Mouse (Mus musculus) heart, embryonic 15.5 days (tissue): Measurements from ENCODE around the gene Tom1l2. TPM values are rescaled to one million over a fixed set of nuclear protein-coding genes. Genes with fewer than 3 reads are reported as not detected.

Source experiments
- ATAC-seq: fragments of 200-750 bp; cut with Nextera tagmentation; replicated peaks from 2 replicates; pipeline ENCODE4 v1.8.0; 2017; ENCODE audit warnings: low read depth, moderate TSS enrichment; ENCODE audit not compliant: insufficient number of reproducible peaks, insufficient read depth, low FRiP score
- H3K27ac ChIP-seq: fragments of 300-500 bp; sonication (generic); 2 replicates; pipeline ENCODE4 v1.5.1; 2015; ENCODE audit warnings: mild to moderate bottlenecking, inconsistent platforms
- H3K27me3 ChIP-seq: fragments of 300-500 bp; sonication (generic); 2 replicates; pipeline ENCODE4 v1.6.1; 2015; ENCODE audit warnings: inconsistent platforms
- H3K36me3 ChIP-seq: fragments of 300-500 bp; sonication (generic); 2 replicates; pipeline ENCODE4 v1.6.1; 2015; ENCODE audit warnings: mild to moderate bottlenecking, inconsistent platforms
- H3K4me1 ChIP-seq: fragments of 300-500 bp; sonication (generic); replicated peaks from 2 replicates; pipeline ENCODE4 v1.6.1; 2015; ENCODE audit warnings: inconsistent platforms
- H3K4me2 ChIP-seq: fragments of 300-500 bp; sonication (generic); 2 replicates; pipeline ENCODE4 v1.6.1; 2015; ENCODE audit warnings: inconsistent platforms, mild to moderate bottlenecking, moderate library complexity
- H3K4me3 ChIP-seq: fragments of 300-500 bp; sonication (generic); 2 replicates; pipeline ENCODE4 v1.5.1; 2015; ENCODE audit warnings: mild to moderate bottlenecking, inconsistent platforms
- H3K9ac ChIP-seq: fragments of 300-500 bp; sonication (generic); 2 replicates; pipeline ENCODE4 v1.6.1; 2015; ENCODE audit warnings: mild to moderate bottlenecking, inconsistent platforms
- H3K9me3 ChIP-seq: fragments of 300-500 bp; sonication (generic); replicated peaks from 2 replicates; pipeline ENCODE4 v1.6.1; 2016; ENCODE audit warnings: inconsistent platforms
- WGBS: fragments of 180-500 bp; shearing (Covaris S2); methylation state at CpG from one replicate; pipeline ENCODE4 v1.1.7; 2015; ENCODE audit warnings: mixed read lengths; 5-methylcytosine and 5-hydroxymethylcytosine counted together
- polyA plus RNA-seq: library from polyadenylated mRNA; unstranded; fragments of >200 nt; fragmentation: Nextera tagmentation; extraction: Ambion mirVana; gene quantifications from 2 replicates; pipeline ENCODE4 v1.2.1, GENCODE M21; 2015

Tom1l2 gene
- polyA plus RNA-seq, 1 experiment from 2014 or later, result 30.0 TPM

DNA sequence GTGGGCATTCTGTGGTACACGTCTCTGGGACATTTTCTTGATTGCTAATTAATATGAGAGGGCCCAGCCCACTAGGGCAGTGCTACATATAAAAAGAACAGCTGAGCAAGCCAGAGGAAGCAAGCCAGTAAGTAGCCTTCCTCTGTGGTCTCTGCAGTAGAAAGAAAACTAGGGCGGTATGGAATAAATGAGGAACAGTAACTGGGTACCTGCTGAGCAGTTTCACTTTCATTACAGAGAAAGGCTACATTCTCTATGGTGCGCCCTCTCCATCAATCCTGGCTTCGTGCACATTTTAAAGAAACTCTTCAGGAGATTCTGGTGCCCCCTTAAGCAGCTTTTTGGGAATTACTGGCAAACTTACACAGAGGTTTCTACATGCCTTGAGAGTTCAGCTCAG, 47.1 kb downstream of the Tom1l2 start:
- WGBS, result 67% methylated on average over 4 of the region's 4 CpGs
- ATAC-seq, result no peak
- no peaks in the 10 kb centered on the region for H3K36me3 ChIP-seq
- no peaks in the 10 kb centered on the region for H3K27me3 ChIP-seq
- no peak overlapping the region for H3K4me3 ChIP-seq
- no peak overlapping the region for H3K4me2 ChIP-seq
- peaks cover 48% of the 10 kb centered on the region for H3K4me1 ChIP-seq
- H3K9ac ChIP-seq, result no peak overlapping the region
- H3K27ac ChIP-seq, result no peak overlapping the region
- H3K9me3 ChIP-seq, result no peaks in the 10 kb centered on the region

DNA sequence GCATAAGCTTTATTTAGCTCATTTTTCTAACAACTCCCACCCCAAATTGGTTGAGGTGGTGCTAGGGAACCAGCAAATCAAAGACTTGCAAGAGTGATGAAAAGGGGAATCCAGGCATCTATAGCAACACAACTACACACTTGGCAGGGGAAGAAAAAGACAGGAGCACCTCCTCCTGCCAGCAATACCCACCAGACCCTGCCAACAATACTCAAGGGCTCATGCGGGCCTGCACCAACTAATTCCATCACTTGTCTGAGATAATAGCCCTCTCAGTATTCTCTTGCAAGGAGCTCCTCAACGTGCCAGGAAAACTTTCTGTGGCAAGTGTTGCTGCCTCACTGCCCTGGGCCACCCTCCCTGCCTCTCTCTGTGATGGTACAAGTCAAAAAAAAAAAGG, 49.2 kb downstream of the Tom1l2 start:
- no peak overlapping the region for H3K4me3 ChIP-seq
- no peaks in the 10 kb centered on the region for H3K9me3 ChIP-seq
- H3K27ac ChIP-seq, result no peak overlapping the region
- no peak for ATAC-seq
- H3K36me3 ChIP-seq, result no peaks in the 10 kb centered on the region
- no peaks in the 10 kb centered on the region for H3K27me3 ChIP-seq
- 39% methylated on average over 2 of the region's 2 CpGs for WGBS
- no peak overlapping the region for H3K9ac ChIP-seq
- H3K4me1 ChIP-seq, result peaks cover 43% of the 10 kb centered on the region
- no peak overlapping the region for H3K4me2 ChIP-seq

DNA sequence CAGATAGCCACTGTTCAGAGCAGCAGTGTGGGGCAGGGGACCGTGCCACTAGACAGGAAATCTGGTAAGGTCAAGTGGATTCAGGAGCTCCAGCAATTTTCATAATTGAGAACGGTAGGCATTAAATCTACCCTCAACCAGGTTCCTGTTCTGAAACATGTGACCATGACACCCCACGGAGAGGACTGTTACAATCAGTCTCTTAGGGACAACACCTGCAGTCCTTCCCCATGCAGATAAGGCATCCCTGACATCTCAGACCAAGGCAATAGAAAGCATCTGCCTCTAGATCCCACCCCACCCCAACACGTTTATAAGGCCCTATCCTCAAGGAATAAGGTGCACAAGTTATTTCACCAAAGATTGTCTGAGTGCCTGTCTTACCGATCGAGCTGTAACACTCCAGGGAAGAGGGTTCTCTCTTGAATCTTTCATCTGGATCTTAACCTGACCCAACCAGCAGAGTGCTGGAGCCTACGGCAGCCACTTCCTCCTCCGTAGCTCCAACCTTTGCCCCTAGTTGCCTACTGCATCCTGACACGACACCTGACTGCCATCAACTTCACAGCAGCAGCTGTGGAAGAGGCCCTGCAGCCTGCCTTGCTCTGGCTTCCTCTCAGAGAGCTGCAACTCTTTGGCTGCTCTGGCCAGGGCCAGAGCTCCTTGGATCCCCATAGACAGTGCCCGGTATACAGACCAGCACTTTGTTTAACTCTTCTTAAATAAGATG, 50.2 kb downstream of the Tom1l2 start:
- Histone ChIP-seq H3K4me3 (no peak overlapping the region), H3K4me2 (no peak overlapping the region), H3K9ac (no peak overlapping the region), H3K4me1 (peaks cover 34% of the 10 kb centered on the region), H3K27me3 (no peaks in the 10 kb centered on the region), H3K36me3 (no peaks in the 10 kb centered on the region), H3K27ac (peak overlapping the region; percentile 48), H3K9me3 (no peaks in the 10 kb centered on the region)
- 61% methylated on average over 10 of the region's 10 CpGs for WGBS
- no peak for ATAC-seq

DNA sequence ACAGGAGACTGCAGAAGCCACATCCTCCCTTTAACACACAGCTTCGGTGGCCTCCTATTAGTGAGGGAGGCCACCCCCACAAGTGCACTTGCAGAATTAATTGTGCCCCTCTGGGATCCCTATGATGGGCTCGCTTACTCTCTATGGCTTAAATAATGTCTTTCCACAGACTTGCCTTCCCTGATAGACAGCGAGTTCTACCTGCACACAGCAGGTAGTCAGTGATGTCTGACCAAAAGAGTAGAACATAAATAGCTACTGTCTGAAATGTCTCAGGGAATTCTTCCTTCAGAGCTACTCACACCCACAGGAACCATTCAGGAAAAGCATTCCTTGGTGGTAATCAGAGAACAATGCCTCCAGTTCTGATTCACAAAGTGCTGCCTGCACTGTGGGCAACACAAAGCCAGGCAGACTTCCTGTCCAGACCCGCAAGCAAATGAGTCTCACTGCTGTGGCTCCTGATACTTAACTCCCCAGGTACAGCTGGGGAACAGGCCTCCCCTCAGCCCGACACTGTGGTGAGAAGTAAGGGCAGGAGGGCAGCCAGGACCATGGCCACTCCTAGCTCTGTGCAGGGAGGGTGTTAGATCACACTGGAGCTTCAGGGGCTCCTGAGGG, 51.0 kb downstream of the Tom1l2 start:
- peak; percentile 43; the same call in 1 of the 2 replicates for ATAC-seq
- Histone ChIP-seq H3K9me3 (no peaks in the 10 kb centered on the region), H3K4me2 (no peak overlapping the region), H3K4me3 (no peak overlapping the region), H3K36me3 (no peaks in the 10 kb centered on the region), H3K4me1 (peaks cover 34% of the 10 kb centered on the region), H3K27ac (peak overlapping the region; percentile 48), H3K9ac (no peak overlapping the region), H3K27me3 (no peaks in the 10 kb centered on the region)
- 53% methylated on average over 5 of the region's 5 CpGs for WGBS

DNA sequence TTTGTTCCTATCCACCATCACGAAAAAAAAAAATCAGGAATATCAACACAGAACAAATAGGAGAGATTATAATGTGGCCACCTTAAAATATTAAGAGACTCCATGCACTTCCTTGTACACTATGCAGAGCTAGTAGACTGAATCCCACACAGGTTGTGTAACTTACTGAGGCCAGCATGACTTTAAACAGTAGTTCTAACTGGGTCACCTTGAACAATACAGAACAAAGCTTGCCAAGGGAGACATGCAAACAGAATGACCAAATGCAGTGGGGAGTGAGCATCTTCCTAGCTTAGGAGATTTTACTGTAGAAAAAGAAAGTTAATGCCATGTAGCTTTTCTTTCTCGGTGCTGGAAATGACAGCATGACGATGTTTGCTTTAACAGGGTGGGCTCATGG, 52.4 kb downstream of the Tom1l2 start:
- H3K36me3 ChIP-seq, result no peaks in the 10 kb centered on the region
- H3K4me2 ChIP-seq, result no peak overlapping the region
- 72% methylated on average over 3 of the region's 3 CpGs for WGBS
- H3K9ac ChIP-seq, result no peak overlapping the region
- no peak for ATAC-seq
- H3K27ac ChIP-seq, result peak overlapping the region; percentile 34
- no peak overlapping the region for H3K4me3 ChIP-seq
- peaks cover 31% of the 10 kb centered on the region for H3K4me1 ChIP-seq
- no peaks in the 10 kb centered on the region for H3K9me3 ChIP-seq
- no peaks in the 10 kb centered on the region for H3K27me3 ChIP-seq

DNA sequence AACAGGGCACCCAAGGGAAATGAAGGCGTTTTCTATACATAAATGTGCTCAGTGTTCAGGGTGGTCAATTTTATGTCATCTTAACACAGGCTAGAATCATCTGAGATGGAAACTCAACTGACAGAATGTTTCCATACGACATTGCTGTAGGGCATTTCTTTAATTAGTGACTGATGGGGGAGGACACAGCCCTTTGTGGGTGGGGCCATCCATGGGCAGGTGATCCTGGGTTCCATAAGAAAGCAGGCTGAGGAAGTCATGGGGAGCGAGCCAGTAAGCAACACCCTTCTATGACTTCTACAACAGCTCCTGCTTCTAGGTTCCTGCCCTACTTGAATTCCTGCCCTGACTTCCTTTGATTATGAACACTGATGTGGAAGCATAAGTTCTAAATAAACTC, 54.9 kb downstream of the Tom1l2 start:
- no peaks in the 10 kb centered on the region for H3K9me3 ChIP-seq
- no peak overlapping the region for H3K9ac ChIP-seq
- no peak for ATAC-seq
- no peak overlapping the region for H3K4me2 ChIP-seq
- peaks cover 29% of the 10 kb centered on the region for H3K4me1 ChIP-seq
- no peaks in the 10 kb centered on the region for H3K36me3 ChIP-seq
- WGBS, result 73% methylated on average over 3 of the region's 3 CpGs
- no peak overlapping the region for H3K4me3 ChIP-seq
- no peaks in the 10 kb centered on the region for H3K27me3 ChIP-seq
- H3K27ac ChIP-seq, result no peak overlapping the region

DNA sequence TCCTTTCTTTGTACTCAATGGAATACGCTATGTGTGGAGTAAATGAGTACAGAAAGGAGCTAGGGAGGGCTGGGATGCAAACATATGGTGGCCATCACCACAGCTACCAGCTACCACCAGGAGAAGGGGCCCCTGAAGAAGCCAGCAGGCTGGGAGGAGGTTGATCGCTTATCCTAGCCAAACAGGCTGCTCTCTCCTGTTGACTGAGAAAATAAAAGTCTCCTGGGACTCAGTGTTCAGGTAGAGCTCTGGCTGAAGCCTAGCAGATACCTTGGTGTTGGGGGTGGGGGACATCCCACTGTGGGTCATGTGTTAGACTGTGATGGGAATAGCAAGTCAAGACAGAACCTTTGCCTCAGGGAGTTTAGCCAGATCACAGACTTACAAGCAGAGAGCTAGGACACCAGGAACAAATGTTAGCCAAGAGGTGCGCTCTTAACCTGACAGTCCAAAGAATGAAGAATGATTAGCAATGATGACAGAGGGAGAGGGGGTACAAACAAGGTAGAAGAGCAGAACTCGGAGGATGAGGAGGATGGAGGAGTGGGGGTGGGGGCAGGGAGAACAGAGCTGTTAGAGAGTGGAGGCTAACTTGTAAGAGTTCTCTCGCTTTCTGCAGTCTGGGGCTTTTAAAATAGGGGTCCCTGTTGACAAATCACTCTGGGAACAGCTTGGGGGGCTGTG, 57.9 kb downstream of the Tom1l2 start:
- H3K4me3 ChIP-seq, result no peak overlapping the region
- H3K4me1 ChIP-seq, result peaks cover 18% of the 10 kb centered on the region
- 55% methylated on average over 5 of the region's 5 CpGs for WGBS
- H3K36me3 ChIP-seq, result no peaks in the 10 kb centered on the region
- no peak overlapping the region for H3K9ac ChIP-seq
- H3K4me2 ChIP-seq, result no peak overlapping the region
- no peak for ATAC-seq
- no peak overlapping the region for H3K27ac ChIP-seq
- no peaks in the 10 kb centered on the region for H3K27me3 ChIP-seq
- H3K9me3 ChIP-seq, result no peaks in the 10 kb centered on the region

DNA sequence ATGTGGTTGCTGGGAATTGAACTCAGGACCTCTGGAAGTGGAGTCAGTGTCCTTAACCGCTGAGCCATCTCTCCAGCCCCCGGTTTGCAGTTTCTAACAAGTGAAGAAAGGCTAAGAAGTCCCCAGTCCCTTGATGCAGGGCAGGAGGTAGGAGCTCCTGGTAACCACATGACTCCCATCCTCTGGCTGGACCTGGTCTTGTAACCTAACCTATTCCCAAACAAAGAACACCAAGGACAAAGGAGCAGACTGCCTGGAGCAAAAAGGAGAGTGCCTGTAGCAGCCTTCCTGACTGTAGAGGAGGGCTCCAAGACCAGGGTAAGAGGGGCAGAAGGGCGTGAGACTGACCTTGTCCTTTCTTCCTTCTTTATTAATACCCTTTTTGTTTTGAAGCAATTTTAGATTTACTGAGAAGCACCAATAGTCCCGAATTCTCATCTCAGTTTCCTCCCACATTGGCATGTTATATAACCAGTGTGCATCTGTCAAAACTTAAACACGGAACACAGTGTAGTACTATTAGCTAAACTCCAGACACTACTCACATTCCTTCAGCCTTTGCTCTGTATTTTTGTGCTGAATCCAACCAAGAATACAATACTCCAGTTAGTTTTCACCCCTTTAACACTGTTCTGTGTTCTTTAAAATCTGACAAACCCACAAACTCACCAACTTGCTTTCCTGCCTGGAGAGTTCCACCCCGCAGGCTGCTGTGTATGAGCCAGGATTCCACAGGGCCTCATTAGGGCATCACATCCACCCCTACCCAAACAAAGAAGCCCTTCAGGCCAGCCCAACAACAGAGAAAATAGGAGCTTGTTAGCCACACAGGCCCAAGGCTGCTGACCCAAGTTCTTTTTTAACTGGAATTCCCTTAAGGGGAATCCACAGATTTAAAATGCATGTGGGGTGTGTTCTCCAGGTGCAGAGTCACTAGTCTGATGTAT, 58.7 kb downstream of the Tom1l2 start:
- ATAC-seq, result no peak
- Histone ChIP-seq H3K27ac (no peak overlapping the region), H3K27me3 (no peaks in the 10 kb centered on the region), H3K9ac (no peak overlapping the region), H3K4me3 (no peak overlapping the region), H3K9me3 (no peaks in the 10 kb centered on the region), H3K4me2 (no peak overlapping the region), H3K4me1 (peaks cover 18% of the 10 kb centered on the region), H3K36me3 (no peaks in the 10 kb centered on the region)
- 77% methylated on average over 6 of the region's 6 CpGs for WGBS

DNA sequence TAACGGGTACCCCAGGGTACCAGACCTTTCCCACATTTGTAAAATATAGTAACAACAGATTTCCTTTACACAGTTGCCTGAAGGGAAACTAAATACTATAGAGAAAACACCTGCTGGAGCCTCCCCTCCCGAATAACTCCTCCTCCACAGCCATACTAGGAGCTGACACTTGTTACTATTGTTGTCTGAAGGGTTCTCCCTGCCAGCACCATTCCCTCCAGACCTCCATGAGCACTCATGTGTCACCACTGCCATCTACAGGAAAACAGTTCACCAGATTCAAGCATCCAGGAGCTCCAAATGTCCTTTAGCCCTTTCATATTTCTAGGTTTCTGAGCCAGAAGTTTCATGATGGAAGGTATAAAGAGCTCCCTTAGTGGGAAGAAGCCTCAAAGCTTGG, 60.0 kb downstream of the Tom1l2 start:
- 42% methylated on average over 2 of the region's 2 CpGs for WGBS
- Histone ChIP-seq H3K27me3 (no peaks in the 10 kb centered on the region), H3K4me1 (peaks cover 18% of the 10 kb centered on the region), H3K4me2 (no peak overlapping the region), H3K36me3 (no peaks in the 10 kb centered on the region), H3K4me3 (no peak overlapping the region), H3K9ac (no peak overlapping the region), H3K27ac (peak overlapping the region; percentile 44), H3K9me3 (no peaks in the 10 kb centered on the region)
- peak; percentile 86 for ATAC-seq

DNA sequence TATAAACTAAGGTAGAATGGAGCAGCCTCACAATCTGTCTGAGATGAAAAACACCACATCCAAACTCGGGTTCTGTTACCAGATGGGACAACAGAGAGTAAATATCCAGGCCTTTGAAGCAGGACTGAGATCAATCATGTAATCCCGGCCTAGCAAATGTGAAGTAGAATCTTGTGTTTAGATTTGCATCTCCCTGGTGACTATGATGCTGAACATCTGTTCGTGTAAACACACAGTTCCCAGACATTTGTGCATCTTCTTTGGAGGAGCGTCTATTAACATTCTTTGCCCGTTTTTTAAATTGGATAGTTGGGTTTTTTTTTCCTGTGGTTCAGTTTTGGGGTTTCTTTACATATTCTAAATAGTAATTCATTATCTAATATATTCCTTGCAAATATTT, 63.7 kb downstream of the Tom1l2 start:
- no peak for ATAC-seq
- H3K36me3 ChIP-seq, result no peaks in the 10 kb centered on the region
- no peak overlapping the region for H3K4me2 ChIP-seq
- H3K9me3 ChIP-seq, result no peaks in the 10 kb centered on the region
- H3K4me3 ChIP-seq, result no peak overlapping the region
- WGBS, result 65% methylated on average over 5 of the region's 5 CpGs
- no peaks in the 10 kb centered on the region for H3K27me3 ChIP-seq
- no peak overlapping the region for H3K27ac ChIP-seq
- H3K9ac ChIP-seq, result no peak overlapping the region
- peaks cover 38% of the 10 kb centered on the region for H3K4me1 ChIP-seq

DNA sequence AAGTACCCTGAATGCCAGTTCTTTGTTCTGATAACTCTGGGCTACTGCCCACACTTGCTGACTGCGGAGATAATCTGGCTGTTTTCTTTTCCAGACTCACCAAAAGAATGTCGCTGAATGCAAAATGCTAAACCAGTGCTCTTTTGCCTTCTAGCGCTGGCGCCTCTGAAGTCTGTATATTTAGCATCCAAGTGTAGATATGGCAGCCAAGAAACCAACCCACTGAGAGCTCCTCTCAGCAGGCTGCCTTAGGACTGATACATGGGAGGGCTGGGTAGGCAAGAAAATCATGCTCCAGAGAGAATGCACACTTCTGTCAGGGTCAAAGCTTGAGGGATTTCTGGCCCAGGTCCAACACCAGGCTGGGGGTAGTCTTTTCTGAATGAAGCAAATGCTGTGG, 66.4 kb downstream of the Tom1l2 start:
- peak; percentile 62 for ATAC-seq
- Histone ChIP-seq H3K4me2 (no peak overlapping the region), H3K36me3 (no peaks in the 10 kb centered on the region), H3K9ac (no peak overlapping the region), H3K27me3 (no peaks in the 10 kb centered on the region), H3K4me1 (peaks cover 28% of the 10 kb centered on the region), H3K4me3 (no peak overlapping the region), H3K9me3 (no peaks in the 10 kb centered on the region), H3K27ac (peak overlapping the region; percentile 53)
- WGBS, result 20% methylated on average over 4 of the region's 4 CpGs
